Mouse (Mus musculus) adrenal gland, adult (tissue): ENCODE data around the gene Cnnm1.
"Not testable (repeated sequence)": the region's sequence is repeated elsewhere in the genome, so short reads cannot be mapped to it uniquely, and the experiment has no call there.

Source experiments
- DNase-seq, 2 experiments: peaks; one replicate each; pipeline ENCODE4 v3.0.0; 2022 to 2023; ENCODE audit warnings: low spot score in 1 of 2; ENCODE audit not compliant: inconsistent age in 2 of 2

Gene Cnnm1

DNA sequence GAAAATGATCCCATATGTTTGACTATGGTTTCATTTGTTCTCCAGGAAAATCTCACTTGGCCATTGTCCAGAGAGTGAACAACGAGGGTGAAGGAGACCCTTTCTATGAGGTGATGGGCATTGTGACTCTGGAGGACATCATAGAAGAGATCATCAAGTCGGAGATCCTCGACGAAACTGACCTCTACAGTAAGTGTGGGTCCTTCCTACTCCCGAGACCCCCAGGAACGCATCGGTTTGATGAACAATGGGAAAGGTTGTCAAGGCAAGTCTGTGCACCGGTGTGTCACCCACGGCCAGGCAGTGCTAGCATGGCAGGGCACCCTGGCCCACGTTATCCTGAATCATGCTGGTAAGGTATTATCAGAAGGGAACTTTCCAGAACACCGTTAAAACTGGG is 24.8 kb downstream of the Cnnm1 start:
- no peak for DNase-seq

DNA sequence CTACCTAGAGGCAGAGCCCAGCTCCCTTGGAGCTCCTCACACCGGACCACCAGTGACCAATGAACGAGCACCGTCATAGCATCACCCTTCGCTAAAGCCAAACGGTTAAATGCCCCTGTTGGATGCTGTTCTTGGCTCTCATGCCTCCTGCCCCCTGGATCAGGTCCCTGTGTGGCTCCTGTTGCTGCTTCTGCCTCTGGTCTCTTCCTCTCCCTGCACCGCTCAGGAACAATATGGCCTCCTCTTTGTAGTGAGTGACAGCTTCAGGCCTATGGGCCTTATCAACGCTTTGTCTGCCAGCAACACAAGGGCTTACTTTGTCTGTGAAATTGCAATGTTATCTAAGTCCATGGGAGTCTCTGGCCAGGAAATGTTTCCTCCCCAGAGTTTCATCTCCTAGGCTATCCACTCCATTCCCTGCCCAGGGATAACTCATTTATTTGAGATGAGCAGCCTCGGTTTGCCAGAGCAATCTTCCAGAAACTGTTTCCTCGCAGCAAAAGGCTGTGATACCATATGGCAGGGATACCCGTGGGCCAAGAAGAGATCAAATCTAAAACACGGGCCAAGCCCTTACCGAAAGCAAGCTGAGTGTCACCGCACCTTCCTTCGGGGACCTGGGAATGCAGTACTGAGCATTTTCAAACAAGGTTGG is 25.5 kb downstream of the Cnnm1 start:
- no peak for DNase-seq

DNA sequence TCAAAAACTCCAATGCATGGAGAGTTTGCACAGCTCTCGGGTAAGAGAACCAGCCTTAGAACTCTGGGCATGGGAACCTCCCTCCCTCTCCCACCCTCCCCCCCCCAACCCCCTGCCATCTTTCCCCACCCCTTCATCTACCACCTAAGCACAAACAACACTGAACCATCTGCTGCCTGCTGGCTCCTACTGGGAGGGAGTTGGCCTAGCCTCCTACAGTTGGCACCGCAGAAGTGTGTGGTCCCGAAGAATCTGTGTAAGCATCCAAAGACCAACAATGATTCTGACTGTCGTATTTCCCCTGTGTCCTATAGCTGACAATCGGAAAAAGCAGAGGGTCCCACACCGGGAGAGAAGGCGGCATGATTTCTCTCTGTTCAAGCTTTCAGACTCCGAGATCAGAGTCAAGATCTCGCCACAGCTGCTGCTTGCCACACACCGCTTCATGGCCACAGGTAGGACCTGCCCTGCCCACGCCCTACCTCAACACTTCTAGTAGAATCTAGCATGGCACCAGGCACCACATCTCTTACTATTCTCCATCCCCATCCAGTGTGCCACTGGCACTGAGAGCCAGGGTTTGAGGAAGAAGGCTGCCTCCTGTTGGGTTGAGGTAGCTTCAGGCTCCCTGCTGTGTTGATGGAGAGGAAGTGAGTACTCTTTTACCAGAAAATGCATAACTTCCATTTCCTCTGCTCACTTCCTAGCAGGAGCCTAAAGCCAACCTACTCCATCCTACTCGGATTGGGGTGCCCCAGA is 27.9 kb downstream of the Cnnm1 start:
- DNase-seq, result no peak

DNA sequence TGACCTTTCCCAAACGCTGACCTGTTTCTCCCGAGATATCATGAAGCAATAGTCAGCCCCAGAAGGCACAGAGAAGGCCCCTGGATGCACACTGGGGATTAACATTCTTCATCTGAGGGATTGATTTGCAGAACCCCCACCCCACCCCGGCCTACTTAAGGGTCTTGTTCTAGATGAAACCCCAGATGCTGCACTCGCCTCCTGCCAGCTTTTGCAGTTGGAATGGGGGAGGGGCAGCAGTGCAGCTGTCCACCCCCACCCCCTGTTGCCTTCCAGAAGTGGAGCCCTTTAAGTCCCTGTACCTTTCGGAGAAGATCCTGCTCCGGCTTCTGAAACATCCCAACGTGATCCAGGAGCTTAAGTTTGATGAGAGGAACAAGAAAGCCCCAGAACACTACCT is 29.1 kb downstream of the Cnnm1 start:
- DNase-seq, result no peak

- no peak for DNase-seq
Measured at GRCm38 (mm10) chr19:43472331-43472730, 32.1 kb downstream of the Cnnm1 start.

DNA sequence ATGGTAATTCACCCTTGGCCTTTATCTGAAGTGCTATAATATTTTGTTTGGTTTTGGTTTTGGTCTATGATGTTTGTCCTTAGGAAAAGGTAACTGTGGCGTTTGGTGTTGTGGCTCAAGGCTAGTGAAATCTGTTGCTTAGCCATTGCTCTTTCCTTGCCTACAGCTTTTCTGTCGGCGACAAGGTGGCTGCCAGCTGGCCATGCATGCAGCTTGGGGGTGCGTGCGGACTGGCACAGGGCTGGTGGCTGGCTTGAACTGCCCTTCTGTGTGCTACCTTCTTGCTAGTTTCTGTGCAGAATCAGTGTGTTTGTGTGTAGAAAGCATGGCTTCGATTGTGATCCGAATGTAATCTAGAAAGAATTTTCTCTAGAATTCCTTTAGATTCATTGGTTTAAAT is 32.5 kb downstream of the Cnnm1 start:
- no peak for DNase-seq

GRCm38 (mm10) chr19:43475642-43476041 is 35.4 kb downstream of the Cnnm1 start:
- peak; percentile 30 to 76 for DNase-seq

GRCm38 (mm10) chr19:43476063-43476462 is 35.8 kb downstream of the Cnnm1 start:
- DNase-seq, result no peak

- DNase-seq, result no peak
Measured at GRCm38 (mm10) chr19:43477436-43477835, 37.2 kb downstream of the Cnnm1 start.

DNA sequence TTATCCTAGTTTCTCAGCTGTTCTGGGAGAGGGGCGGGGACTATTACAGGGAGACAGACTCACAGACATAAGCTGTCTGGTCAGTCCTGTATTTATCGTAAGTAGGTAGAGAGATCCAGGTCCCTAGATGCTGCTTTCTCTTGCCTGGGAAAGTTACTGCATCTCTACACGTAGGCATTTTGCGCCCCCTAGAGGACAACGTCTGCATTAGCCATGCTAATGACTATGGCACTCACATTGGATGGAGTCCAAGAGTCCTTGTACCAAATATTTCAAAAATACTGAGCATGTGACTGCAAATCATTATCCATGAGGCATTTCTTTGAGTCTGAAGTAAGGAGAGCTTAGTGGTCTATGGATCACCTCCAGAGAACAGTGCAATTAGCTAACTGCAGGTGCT is 38.7 kb downstream of the Cnnm1 start:
- DNase-seq, result peak; percentile 71 to 92

- DNase-seq, result no peak
Measured at GRCm38 (mm10) chr19:43479431-43479830, 39.2 kb downstream of the Cnnm1 start.

DNA sequence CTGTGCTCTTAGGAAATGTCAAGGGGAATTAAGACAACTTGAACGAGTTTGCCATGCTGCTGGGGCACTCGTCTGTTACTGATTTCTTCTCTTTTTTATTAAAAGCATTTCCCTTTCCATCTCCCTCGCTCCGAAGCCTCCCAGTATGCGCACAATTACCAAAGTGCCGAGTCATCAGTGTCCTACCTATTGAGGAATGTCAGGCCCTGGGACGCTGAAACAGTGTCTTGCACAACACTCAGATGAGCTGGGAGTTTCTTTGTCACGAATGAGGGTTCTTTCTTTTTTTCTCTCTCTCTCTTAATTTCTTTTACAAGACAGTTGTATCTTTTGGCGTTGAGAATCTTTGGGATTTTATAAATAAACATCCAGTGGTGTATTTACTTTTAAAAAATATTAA is 40.3 kb downstream of the Cnnm1 start:
- no peak for DNase-seq

- peak in 1 of 2 experiments; percentile 80 for DNase-seq
Measured at GRCm38 (mm10) chr19:43487429-43487828, 47.2 kb downstream of the Cnnm1 start.

- not testable (repeated sequence) for DNase-seq
Measured at GRCm38 (mm10) chr19:43493316-43493715, 53.1 kb downstream of the Cnnm1 start.

- no peak for DNase-seq
Measured at GRCm38 (mm10) chr19:43493878-43494277, 53.6 kb downstream of the Cnnm1 start.

DNA sequence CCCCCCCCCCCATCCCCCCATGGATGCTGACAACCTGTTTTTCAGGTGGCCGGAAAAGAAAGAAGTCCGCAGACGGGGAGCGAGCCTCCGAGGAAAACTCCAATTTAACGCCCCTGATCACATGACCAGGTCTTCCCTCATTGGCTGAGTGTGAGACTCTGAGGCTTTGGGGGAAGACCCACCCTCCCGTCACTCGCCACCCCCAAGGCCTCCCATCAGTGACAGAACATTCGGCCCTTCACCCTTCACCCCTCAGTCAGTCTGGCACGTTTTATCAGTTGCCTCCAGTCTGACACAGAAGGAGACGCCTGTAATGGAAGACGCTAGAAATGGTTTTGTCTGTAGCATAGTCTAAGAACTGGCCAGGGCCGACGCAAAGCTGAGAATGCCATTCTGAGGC is 54.7 kb downstream of the Cnnm1 start:
- DNase-seq, result no peak

GRCm38 (mm10) chr19:43495846-43496245 is 55.6 kb downstream of the Cnnm1 start:
- DNase-seq, result peak; percentile 42 to 88

- no peak for DNase-seq
Measured at GRCm38 (mm10) chr19:43497440-43497839, 57.2 kb downstream of the Cnnm1 start.

DNA sequence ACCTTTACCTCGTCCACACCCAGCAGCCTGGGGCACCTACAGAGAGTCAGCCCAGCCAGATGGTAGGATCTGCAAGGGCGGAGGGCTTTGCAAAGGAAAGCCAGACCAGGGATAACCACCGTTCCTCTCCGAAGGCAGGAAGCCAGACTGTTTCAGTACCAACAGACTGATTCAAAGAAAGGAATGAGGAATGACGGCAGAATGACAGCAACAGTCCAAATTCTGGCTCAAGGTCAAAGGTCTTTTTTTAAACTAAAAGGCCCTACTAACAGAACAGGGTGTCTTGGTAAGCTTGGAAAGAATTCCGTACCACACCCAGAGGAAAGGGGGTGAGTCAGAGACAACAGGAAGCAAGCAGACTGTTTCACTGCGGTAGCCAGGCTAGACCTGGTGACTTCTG is 58.6 kb downstream of the Cnnm1 start:
- peak in 1 of 2 experiments; percentile 47 for DNase-seq

DNA sequence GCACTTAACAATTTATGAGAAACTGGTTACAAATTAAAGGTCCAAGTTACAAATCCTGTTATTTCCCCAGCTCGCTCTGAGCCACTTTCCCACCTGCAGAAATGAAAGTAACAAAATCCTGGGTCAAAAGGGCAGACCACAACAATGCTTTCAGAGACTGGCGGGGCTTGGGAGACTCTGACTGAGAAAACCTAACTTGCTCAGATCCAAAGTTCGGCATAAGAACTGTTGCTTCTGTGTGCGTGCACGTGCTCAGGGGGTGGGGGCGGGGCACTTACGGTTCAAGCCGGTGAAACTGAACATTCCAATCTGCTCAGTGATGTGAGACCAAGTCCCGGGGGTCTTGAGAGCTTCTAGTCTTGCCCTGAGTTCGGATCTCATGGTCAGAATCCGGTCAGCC is 62.4 kb downstream of the Cnnm1 start:
- no peak for DNase-seq

- not testable (repeated sequence) for DNase-seq
Measured at GRCm38 (mm10) chr19:43503593-43503992, 63.4 kb downstream of the Cnnm1 start.

- DNase-seq, result no peak
Measured at GRCm38 (mm10) chr19:43505441-43505840, 65.2 kb downstream of the Cnnm1 start.
